Mouse (Mus musculus) liver, adult 2 months (tissue): ENCODE measurements around the gene Pdgfb.

ENCODE experiments used
- CTCF ChIP-seq: fragments of 200-500 bp; IDR thresholded peaks from 2 replicates; pipeline ENCODE4 v1.5.1; 2011; ENCODE audit warnings: low read depth, low read length, control low read depth
- POLR2A ChIP-seq: fragments of 200-500 bp; IDR thresholded peaks from 2 replicates; pipeline ENCODE4 v1.6.1; 2011; ENCODE audit warnings: low read length, control low read depth; ENCODE audit not compliant: insufficient read depth; ENCODE audit errors: extremely low read depth

DNA sequence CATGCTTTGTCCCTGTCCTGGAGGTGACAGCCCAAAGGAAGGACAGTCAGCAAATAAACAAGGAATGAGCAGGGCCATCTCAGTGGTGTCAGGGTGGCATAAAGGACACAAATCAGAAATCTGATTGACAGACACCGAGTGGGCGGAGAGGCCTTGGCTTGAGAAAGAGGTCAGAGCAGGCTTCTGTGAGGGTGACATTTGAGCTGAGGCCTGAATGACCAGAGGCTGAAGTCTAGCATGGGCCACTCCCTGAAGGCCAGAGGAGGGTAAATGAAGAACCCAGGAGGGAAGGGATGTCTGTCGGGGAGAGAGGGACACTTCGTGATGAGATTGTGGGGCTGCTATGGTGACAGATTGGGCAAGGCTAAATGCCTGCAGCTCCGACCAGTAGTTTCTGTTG, 11.3 kb upstream of the Pdgfb start:
- no peak for TF ChIP-seq POLR2A
- TF ChIP-seq CTCF, result no peak
